Mouse (Mus musculus) granulocyte monocyte progenitor cell, adult 5-6 weeks (primary cell): ENCODE measurements around the gene Apold1. TPM values are rescaled to one million over a fixed set of nuclear protein-coding genes. Genes with fewer than 3 reads are reported as not detected.
A peak's percentile ranks its signal among the peaks of the same experiment; 100 is the strongest.

Experiments
- ATAC-seq: replicated peaks from 2 replicates; pipeline ENCODE4 v1.8.0; 2016; ENCODE audit warnings: mild to moderate bottlenecking, moderate TSS enrichment, inconsistent platforms; ENCODE audit not compliant: poor library complexity, severe bottlenecking
- total RNA-seq, 2 experiments: library from RNA; stranded (forward) in 1 of 2; stranded (reverse) in 1 of 2; fragments of 200-712, 200-1000 nt in 1 of 2; fragments of >200 nt in 1 of 2; fragmentation: Nextera tagmentation in 1 of 2; gene quantifications; 2 replicates each; pipeline ENCODE4 v1.2.3; 2014 to 2017

Apold1 gene
- not detected in 2 replicates for total RNA-seq (2014; fragmentation: Nextera tagmentation)
- total RNA-seq (2017) = not detected in 2 replicates

DNA sequence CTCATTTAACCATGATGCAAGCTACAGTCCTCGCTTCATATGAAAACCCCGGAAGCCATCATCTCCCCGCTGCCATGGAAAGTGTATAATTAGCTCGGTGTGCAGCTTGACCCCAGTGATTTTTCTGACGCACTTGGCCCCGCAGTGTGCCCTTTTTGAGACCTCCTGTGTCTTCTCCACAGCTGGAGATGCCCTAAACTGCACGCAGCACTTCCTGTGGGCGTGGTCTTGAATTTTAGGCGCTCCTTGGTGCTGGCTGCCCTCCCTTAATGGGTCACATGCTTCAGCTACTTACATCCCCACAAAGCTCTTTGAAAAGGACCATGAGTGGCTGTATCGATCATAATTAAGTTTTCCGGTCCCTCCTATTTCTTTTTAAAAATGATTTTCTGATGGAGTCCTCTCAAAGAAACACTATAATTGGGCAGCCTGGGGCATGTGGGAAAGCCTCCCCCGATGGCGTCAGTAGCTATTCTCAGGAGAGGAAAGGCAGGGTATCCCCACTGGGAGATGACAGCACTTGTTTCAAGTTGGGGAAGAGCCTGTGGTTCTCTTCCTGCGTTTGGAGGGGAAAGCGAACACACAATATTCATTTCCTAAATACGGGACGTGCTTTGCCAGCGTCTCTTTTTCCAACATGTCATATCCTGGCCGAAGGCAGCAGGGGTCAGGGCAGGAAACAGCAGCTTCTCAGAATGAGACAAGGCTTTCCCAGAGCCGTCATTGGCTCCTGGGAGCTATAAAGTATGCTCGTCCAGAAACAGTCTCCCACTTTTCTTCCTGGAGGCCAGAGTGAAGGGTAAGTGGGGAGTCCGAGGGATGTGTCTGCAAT, at the start of gene Apold1:
TSS of gene Apold1 (plus strand) at position 488 of the 832 bp plus-strand sequence.
- peak; percentile 29; the same call in 1 of the 2 replicates for ATAC-seq

DNA sequence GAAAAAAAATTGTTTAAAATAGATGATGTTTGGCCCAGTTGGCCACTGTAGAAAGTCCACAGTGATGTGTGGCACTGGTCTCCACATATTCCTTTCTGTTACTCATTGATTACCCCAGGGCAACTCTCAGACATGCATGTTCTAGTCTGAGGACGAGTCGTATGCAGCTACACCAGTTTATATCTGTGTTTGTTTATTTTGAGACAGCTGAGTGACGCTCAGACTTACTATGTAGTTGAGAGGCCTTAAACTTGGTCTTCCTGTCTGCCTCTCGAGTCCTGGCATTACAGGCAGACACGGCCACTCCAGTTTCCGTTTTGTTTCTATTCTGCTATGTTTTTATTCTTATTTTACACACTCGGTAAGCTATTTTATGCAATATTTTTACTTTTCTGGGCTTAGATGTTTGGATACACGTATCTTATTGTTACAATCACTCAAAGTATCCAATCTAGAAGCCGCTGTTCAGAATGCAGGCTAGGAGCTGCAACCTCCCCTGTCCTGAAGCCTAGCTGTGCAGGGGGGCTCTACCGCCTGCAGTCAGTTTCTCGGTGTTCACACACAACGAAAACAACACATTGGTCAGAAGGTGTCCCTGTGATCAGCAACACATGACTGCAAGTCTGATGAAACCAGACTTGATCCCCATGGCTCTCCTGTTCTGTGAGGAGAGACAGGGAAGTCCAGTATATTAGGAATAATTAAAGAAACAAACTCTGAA, 48.9 kb upstream of the Apold1 start:
- ATAC-seq = 0 out of 2 replicates have a peak, but pooled peaks have one; percentile 2

DNA sequence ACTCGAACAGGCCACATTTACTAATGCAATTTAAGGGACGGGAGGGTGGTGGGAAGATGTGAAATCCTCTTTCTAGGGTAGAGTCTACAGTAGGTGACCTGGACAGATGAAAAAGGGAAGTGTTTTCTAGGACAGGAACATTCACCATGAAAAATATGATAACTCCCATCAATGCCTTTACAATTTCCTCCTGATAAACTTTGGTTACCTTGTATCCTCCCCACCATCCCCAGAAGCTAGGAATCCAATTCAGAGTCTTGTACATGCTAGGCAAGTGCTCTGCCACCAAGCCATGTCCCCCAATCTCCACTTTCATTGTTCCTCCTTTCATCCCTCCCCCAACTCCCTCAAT, 48.3 kb upstream of the Apold1 start:
- ATAC-seq = 0 out of 2 replicates have a peak, but pooled peaks have one; percentile 8

DNA sequence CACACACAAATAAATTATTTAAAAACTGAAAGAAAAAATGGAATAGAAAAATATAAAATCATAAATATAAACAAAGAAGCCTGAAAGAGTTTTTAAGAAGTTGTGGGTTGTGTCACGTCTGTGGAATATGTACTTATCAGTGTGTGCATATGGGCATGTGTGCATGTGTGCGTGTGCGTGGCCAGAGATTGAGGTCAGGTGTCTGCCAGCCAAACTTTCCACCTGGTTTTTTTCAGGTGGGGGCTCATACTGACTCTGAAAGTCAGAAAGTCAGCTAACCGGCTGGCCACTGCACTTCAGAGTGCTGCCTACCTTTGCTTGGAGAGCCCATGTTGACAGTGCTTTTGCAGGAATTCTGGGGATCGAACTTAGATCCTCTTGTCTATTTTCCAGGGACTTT, 47.2 kb upstream of the Apold1 start:
- no peak for ATAC-seq

DNA sequence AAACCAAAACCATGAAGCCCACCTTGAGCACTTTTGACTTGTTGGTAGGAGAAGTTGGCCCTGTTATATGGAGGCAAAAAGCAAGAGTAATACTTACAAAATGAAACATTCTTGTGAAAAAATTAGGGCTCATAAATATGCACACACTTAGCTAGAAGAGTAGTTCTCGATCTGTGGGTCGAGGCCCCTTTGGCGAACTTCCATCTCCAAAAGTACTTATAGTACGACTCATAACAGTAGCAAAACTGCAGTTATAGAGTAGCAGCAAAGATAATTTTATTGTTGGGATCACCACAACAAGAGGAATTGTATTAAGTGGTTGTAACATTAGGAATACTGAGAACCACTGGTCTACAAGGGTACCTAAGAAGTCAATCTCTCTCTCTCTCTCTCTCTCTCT, 41.7 kb upstream of the Apold1 start:
- ATAC-seq = no peak

DNA sequence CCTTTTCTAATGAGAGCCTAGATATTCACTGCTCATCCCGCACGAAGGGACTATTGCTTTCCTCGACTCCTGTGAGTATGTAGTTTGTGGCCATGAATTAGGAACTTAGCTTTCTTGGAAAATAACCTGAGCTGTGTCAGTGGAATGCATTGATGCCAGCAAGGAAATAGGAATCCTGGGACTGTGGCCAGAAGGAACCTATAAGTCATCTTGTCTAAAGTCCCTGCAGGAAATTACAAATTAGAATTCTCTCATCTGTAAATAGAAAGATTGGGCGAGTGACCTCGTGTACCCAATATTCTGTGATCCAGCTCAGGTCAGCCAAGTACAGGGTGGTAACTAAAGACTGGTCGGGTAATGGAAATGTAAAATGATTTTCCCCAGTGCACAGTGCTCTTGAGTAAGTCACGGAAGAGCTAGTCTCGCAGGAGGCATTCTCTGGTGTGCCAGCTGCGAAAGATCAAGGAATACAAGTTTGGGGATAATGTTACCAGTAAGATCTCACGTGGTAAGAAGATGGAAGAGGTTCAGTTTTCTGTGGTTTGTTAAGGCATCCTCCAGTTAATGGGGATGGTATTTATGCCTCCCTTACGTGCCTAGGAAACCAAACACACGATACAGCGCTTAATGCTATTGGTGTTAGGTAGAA, 37.6 kb upstream of the Apold1 start:
- ATAC-seq = no peak

DNA sequence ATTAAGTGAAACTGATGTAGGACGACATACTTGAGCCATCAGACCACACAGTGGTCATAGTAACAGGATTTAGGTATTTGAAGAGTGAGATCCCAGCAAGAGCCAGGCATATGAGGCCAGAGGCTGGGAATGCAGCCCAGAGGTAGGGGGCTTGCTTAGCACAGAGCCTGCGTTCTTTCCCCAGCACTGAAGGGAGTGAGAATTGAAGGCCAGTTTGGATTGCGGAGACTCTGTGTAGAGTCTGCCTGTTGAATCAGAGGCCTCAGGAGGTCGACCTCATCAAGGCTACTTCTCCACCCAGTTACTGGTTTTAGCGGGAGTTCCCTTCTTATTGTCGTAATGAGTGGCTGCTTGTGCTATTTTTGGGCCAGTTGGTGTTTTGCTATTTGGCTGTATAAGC, 35.5 kb upstream of the Apold1 start:
- ATAC-seq = no peak

DNA sequence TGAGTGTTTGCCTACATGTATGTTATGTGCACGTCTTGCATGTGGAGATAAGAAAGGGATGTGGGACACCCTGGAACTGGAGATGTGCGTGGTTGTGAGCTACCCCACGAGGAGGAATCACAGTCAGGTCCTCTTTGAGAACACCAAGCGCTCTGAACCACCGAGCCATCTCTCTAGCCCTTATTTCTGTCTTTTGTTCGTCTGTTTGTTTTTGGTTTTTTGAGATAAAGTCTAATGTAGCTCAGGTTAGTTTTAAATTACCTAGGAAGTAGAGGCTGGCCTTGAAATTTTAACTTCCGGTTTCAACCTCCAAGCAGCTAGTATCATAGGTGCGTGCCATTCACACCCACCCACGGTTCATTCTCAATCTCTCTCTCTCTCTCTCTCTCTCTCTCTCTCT, 34.7 kb upstream of the Apold1 start:
- ATAC-seq = no peak

DNA sequence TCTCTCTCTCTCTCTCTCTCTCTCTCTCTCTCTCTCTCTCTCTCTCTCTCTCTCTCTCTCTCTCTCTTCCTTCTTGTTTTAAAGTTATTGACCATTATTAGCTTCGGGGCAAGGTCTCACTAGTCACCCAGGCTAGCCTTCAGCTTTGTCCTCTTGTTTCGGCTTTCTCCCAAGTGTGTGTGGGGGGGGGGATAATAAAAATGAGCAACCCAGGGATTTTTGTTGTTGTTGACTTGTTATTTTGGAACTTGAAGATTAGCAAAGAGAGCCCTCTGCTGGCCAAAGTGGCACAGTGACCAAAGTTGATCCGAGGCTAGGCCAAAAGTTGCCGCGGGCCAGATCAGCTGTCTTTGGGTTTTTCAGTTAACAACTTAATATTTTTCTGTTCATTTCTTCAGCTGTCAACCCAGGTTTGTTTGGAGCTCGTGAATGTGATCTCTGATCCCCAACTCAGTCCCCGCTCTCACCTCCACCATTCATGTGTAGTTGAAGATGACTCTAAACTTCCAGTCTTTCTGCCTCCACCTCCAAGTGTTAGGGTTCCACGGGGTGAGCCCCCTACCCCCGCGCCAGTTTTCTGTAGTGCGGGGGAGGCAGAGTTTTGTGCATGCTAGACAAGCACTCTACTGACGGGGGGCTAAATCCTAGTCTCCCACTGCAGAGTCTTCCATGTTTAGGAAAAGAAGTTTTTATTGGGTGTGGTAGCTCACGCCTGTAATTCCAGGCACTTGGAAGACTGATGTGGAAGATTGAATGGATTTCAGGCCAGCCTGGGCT, 34.0 kb upstream of the Apold1 start:
- ATAC-seq = peak; percentile 80

- no peak for ATAC-seq
Observed at GRCm38 (mm10) chr6:134948522-134949061, 32.9 kb upstream of the Apold1 start.

DNA sequence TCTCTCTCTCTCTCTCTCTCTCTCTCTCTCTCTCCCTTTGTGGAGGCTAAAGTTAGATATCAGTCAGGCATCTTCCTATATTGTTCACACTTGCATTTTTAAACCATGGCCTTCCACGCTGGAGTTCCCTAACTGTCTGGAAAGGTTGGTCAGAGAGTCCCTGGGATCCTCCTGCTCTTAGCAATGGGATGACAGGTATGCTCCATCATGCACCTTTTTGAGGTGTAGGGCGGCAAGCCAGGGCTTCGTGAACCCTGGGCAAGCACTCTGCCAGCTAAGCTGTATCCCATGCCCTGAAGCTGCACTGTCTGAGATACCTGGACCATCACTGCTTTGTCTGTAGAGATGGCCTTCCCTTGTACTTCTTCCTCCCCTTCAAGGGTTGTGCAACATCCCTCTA, 32.3 kb upstream of the Apold1 start:
- ATAC-seq = no peak

- ATAC-seq = no peak
Observed at GRCm38 (mm10) chr6:134951364-134951763, 30.2 kb upstream of the Apold1 start.

GRCm38 (mm10) chr6:134953976-134954375, 27.5 kb upstream of the Apold1 start:
- ATAC-seq = no peak

- no peak for ATAC-seq
Observed at GRCm38 (mm10) chr6:134956388-134956787, 25.1 kb upstream of the Apold1 start.

- no peak for ATAC-seq
Observed at GRCm38 (mm10) chr6:134961286-134961685, 20.2 kb upstream of the Apold1 start.

GRCm38 (mm10) chr6:134961858-134962517, 19.5 kb upstream of the Apold1 start:
- peak; percentile 40 for ATAC-seq

DNA sequence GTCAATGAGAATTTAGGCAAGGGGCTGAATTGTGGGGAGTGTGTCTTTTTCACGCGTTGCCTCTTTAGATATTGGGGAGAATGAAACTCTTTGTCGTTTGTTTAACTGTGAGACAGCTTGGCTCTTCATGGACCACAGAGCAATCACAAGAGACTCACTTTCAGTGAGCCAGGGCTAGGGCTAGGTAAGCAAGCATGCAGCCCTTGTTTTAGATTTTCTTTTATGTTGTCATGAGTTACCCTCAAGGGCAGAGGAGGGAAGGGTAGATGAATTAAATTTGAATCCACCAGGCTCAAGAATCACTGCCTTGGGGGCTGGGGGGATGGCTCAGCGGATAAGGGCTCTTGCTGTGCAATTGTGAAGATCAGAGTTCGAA, 19.0 kb upstream of the Apold1 start:
- ATAC-seq = no peak

DNA sequence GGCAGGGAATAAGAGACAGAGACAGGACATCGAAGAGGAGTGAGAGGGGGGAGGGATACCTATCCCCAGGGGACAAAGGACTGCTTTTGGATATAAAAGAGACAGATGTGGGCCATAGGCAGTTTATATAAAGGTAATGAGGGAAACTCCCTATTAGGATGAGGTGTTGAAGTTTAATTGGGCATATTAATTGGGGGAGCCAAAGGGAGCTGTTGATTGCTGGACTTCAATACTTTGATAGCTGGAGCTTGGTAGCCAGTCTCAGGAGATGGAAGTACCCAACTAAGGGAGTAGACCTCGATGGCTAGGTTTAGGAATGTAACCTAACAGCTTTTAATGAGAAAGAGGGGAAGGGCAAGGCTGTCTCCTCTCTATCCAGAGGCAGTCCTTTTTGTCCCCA, 17.6 kb upstream of the Apold1 start:
- no peak for ATAC-seq

- ATAC-seq = no peak
Observed at GRCm38 (mm10) chr6:134966681-134967080, 14.8 kb upstream of the Apold1 start.

DNA sequence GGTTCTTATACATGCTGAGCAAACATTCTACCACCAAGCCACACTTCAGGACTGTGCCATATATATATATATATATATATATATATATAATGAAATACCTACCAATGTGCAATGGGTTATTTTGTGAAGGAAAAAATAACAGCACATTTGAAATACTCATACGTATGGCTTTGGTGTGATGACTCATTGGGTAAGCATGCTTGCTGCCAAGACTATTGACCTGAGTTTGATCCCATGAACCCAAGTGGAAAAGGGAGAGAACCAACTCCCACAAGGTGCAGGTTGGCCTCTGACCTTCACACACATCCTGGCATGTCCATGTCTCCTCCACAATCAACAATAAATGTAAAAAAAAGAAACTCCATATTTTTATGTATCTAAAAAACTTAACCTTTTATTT, 13.2 kb upstream of the Apold1 start:
- ATAC-seq = no peak
